Mouse (Mus musculus) midbrain, embryonic 13.5 days (tissue): Measurements from ENCODE around the gene Exd2. TPM values are rescaled to one million over a fixed set of nuclear protein-coding genes. Genes with fewer than 3 reads are reported as not detected.
A peak's percentile ranks its signal among the peaks of the same experiment; 100 is the strongest.
"Not testable (repeated sequence)": the region's sequence is repeated elsewhere in the genome, so short reads cannot be mapped to it uniquely, and the experiment has no call there.

Source experiments
- ATAC-seq: fragments of 200-750 bp; cut with Nextera tagmentation; 2 replicates; pipeline ENCODE4 v1.8.0; 2017; ENCODE audit warnings: mild to moderate bottlenecking, moderate TSS enrichment, moderate library complexity
- H3K27ac ChIP-seq: fragments of 300-500 bp; sonication (generic); 2 replicates; pipeline ENCODE4 v1.5.1; 2015; ENCODE audit warnings: inconsistent platforms, mild to moderate bottlenecking, moderate library complexity
- H3K27me3 ChIP-seq: fragments of 300-500 bp; sonication (generic); 2 replicates; pipeline ENCODE4 v1.6.1; 2015; ENCODE audit warnings: mild to moderate bottlenecking, inconsistent platforms
- H3K36me3 ChIP-seq: fragments of 300-500 bp; sonication (generic); 2 replicates; pipeline ENCODE4 v1.6.1; 2015; ENCODE audit warnings: mild to moderate bottlenecking, inconsistent platforms
- H3K4me1 ChIP-seq: fragments of 300-500 bp; sonication (generic); replicated peaks from 2 replicates; pipeline ENCODE4 v1.6.1; 2015; ENCODE audit warnings: inconsistent platforms
- H3K4me2 ChIP-seq: fragments of 300-500 bp; sonication (generic); replicated peaks from 2 replicates; pipeline ENCODE4 v1.6.1; 2015; ENCODE audit warnings: moderate library complexity, mild to moderate bottlenecking, inconsistent platforms
- H3K4me3 ChIP-seq: fragments of 300-500 bp; sonication (generic); replicated peaks from 2 replicates; pipeline ENCODE4 v1.5.1; 2015; ENCODE audit warnings: mild to moderate bottlenecking, inconsistent platforms
- H3K9ac ChIP-seq: fragments of 300-500 bp; sonication (generic); replicated peaks from 2 replicates; pipeline ENCODE4 v1.6.1; 2015; ENCODE audit warnings: mild to moderate bottlenecking, inconsistent platforms
- H3K9me3 ChIP-seq: fragments of 300-500 bp; sonication (generic); 2 replicates; pipeline ENCODE4 v1.6.1; 2016; ENCODE audit warnings: mild to moderate bottlenecking, inconsistent platforms
- WGBS: fragments of 180-500 bp; shearing (Covaris S2); methylation state at CpG from one replicate; pipeline ENCODE4 v1.1.7; 2015; 5-methylcytosine and 5-hydroxymethylcytosine counted together
- polyA plus RNA-seq: library from polyadenylated mRNA; unstranded; fragments of >200 nt; fragmentation: Nextera tagmentation; extraction: Ambion mirVana; gene quantifications from 2 replicates; pipeline ENCODE4 v1.2.1, GENCODE M21; 2015

The Exd2 gene
- polyA plus RNA-seq, 1 experiment from 2014 or later, result 58.4 TPM

DNA sequence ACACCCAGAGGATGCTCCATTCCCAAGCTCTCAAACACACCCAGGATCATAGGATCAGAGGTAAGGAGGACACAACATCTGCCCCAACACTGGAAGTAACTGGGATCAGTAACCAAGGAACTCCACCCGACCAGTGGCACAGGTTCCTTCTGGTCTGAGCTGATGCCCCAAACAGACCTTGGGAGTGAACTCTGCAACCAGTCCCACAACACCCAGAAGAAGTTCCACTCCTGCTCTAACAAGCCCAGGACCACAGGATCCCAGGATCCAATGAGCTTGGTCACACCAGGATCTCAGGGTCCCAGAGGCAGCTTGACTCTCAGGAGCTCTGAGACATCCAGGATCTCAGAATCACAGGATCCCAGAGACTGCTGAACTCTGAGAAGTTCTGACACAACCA is 9.4 kb upstream of the Exd2 start:
- 89% methylated on average over 1 of the region's 1 CpGs for WGBS
- ATAC-seq, result no peak
- no peaks in the 10 kb centered on the region for H3K9me3 ChIP-seq

GRCm38 (mm10) chr12:80458033-80458432 is 4.9 kb upstream of the Exd2 start:
- Histone ChIP-seq H3K4me2 (no peak overlapping the region), H3K9me3 (no peaks in the 10 kb centered on the region), H3K27me3 (no peaks in the 10 kb centered on the region), H3K27ac (no peak overlapping the region), H3K4me3 (no peak overlapping the region), H3K9ac (no peak overlapping the region), H3K36me3 (no peaks in the 10 kb centered on the region), H3K4me1 (no peaks in the 10 kb centered on the region)
- 73% methylated on average over 5 of the region's 5 CpGs for WGBS
- ATAC-seq, result no peak

More for the DNA sequence above, 9.4 kb upstream of the Exd2 start:
- no peak overlapping the region for H3K4me3 ChIP-seq
- no peak overlapping the region for H3K9ac ChIP-seq
- H3K27ac ChIP-seq, result no peak overlapping the region
- H3K4me2 ChIP-seq, result no peak overlapping the region
- H3K4me1 ChIP-seq, result no peaks in the 10 kb centered on the region
- no peaks in the 10 kb centered on the region for H3K36me3 ChIP-seq
- H3K27me3 ChIP-seq, result no peaks in the 10 kb centered on the region

DNA sequence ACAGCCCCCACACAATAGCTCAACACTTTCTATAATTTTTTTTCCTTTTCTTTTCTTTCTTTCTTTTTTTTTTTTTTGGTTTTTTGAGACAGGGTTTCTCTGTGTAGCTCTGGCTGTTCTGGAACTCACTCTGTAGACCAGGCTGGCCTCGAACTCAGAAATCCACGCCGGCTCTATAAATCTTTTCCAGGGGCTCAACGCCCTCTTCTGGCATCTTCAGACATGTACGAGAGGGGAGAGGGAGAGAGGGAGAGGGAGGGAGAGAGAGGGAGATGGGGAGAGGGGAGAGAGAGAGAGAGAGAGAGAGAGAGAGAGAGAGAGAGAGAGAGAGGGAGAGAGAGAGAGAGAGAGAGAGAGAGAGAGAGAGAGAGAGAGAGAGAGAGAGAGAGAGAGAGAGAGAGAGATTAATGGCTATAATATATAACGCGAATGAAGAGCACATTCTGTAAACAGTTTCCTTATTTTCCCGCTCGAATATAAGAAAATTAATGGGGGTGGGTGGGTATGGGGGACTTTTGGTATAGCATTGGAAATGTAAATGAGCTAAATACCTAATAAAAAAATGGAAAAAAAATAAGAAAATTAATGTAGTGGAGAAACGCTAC is 501 bp upstream of the Exd2 start:
- H3K27me3 ChIP-seq, H3K9me3 ChIP-seq, H3K36me3 ChIP-seq: not testable (repeated sequence)
- peak; percentile 10; the same call in 1 of the 2 replicates for ATAC-seq
- Histone ChIP-seq H3K4me2 (peak overlapping the region; percentile 92), H3K4me1 (peaks cover 16% of the 10 kb centered on the region), H3K9ac (peak overlapping the region; percentile 81; the same call in 1 of the 2 replicates), H3K4me3 (peak overlapping the region; percentile 92), H3K27ac (peak overlapping the region; percentile 72)
- WGBS, result 9% methylated on average over 10 of the region's 10 CpGs

GRCm38 (mm10) chr12:80463666-80464269 is 873 bp downstream of the Exd2 start:
- Histone ChIP-seq H3K9ac (peak overlapping the region; percentile 81), H3K27ac (peak overlapping the region; percentile 72; the same call in 1 of the 2 replicates), H3K36me3 (no peaks in the 10 kb centered on the region), H3K4me3 (peak overlapping the region; percentile 92), H3K4me1 (peaks cover 16% of the 10 kb centered on the region), H3K9me3 (no peaks in the 10 kb centered on the region), H3K4me2 (peak overlapping the region; percentile 92), H3K27me3 (no peaks in the 10 kb centered on the region)
- ATAC-seq, result no peak
- 6% methylated on average over 17 of the region's 17 CpGs for WGBS

DNA sequence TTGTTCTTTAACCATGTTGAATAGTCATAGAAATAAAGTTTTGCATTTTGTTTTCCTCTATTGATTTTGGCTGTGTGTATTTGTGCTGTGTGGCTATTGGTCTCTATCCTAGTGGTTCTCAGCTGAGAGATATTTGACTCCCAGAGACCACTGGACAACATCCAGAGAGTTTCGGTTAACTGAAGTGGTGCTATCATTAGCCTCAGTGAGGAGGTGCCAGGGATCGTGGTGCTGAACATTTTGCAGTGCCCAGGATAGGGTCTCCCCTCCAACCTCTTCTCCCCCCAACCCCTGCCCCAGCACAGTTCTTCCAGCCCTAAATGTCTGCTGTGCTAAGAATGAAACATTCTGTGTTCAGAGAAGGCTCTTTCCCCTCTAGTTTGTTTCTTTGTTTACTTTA is 7.3 kb downstream of the Exd2 start:
- H3K9me3 ChIP-seq, result no peaks in the 10 kb centered on the region
- no peak overlapping the region for H3K4me2 ChIP-seq
- peaks cover 2% of the 10 kb centered on the region; the same call in 1 of the 2 replicates for H3K4me1 ChIP-seq
- 100% methylated on average over 2 of the region's 2 CpGs for WGBS
- no peak overlapping the region for H3K4me3 ChIP-seq
- ATAC-seq, result no peak
- no peaks in the 10 kb centered on the region for H3K27me3 ChIP-seq
- H3K9ac ChIP-seq, result no peak overlapping the region
- no peaks in the 10 kb centered on the region for H3K36me3 ChIP-seq
- no peak overlapping the region for H3K27ac ChIP-seq

DNA sequence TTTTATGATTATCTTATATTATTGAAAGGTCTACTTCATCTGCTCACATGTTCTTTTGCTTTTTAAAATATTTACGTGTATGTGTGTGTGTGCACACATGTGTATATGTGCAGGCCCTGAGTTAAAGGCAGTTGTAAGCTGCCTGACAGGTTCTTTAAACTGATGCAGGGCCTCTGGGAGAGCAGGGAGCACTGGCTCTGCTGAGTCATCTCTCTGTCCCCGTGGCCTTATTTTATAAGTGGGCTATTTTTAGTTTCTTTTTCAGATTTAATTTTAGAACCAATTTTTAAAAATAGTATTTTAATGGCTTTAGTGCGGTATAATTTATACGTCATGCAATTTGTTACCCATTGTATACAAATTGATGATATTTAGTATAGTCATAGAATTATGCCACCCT is 9.0 kb downstream of the Exd2 start:
- Histone ChIP-seq H3K36me3 (peaks cover 5% of the 10 kb centered on the region; the same call in 1 of the 2 replicates), H3K4me2 (no peak overlapping the region), H3K27ac (no peak overlapping the region), H3K9ac (no peak overlapping the region), H3K4me1 (no peaks in the 10 kb centered on the region), H3K27me3 (no peaks in the 10 kb centered on the region), H3K4me3 (no peak overlapping the region), H3K9me3 (no peaks in the 10 kb centered on the region)
- ATAC-seq, result no peak
- WGBS, result 94% methylated on average over 4 of the region's 4 CpGs

DNA sequence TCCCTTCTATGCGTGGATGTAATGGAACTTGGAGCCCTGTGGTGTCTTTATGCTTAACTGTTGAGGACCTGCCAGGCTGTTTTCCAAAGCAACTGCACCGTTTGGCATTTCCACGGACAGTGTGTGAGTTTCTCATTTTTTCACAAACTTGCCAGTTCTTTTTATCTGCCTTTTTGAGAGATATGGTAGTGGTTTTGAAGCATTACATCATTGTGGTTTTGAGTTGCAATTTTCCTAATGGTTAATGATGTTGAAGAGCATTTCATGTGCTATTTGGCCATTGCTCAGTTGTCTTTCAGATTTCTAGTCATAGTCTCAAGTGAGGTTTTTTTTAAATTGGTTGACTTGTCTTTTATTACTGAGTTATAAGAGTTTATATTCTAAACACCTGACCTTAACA is 10.8 kb downstream of the Exd2 start:
- Histone ChIP-seq H3K36me3 (peaks cover 13% of the 10 kb centered on the region; the same call in 1 of the 2 replicates), H3K9ac (no peak overlapping the region), H3K9me3 (no peaks in the 10 kb centered on the region), H3K27ac (no peak overlapping the region), H3K4me1 (no peaks in the 10 kb centered on the region), H3K4me3 (no peak overlapping the region), H3K27me3 (no peaks in the 10 kb centered on the region), H3K4me2 (no peak overlapping the region)
- WGBS, result 87% methylated on average over 3 of the region's 3 CpGs
- ATAC-seq, result no peak

DNA sequence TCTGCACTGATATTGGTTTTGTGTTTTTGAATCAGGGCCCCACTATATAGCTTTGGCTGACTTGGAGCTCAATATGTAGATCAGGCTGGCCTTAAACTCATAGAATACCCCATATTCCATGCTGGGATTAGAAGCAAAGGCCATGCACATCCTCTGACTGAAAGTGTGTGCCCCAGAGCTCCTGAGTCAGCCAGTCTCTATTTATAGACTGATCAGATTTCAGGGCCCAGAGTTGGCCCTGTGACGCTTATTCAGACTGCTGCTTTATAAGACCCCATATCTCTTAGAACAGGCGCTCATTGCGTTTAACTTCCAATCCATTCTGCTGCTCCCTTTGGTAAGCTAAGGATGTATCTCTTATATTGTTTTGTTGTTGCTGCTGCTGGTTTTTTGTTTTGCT is 17.1 kb downstream of the Exd2 start:
- peaks cover 54% of the 10 kb centered on the region for H3K36me3 ChIP-seq
- no peak overlapping the region for H3K9ac ChIP-seq
- H3K4me3 ChIP-seq, result no peak overlapping the region
- ATAC-seq, result no peak
- 89% methylated on average over 3 of the region's 3 CpGs for WGBS
- H3K4me1 ChIP-seq, result no peaks in the 10 kb centered on the region
- H3K4me2 ChIP-seq, result no peak overlapping the region
- H3K27ac ChIP-seq, result no peak overlapping the region
- H3K9me3 ChIP-seq, result no peaks in the 10 kb centered on the region
- no peaks in the 10 kb centered on the region for H3K27me3 ChIP-seq

- Histone ChIP-seq H3K27me3 (no peaks in the 10 kb centered on the region), H3K4me2 (no peak overlapping the region), H3K4me1 (no peaks in the 10 kb centered on the region), H3K4me3 (no peak overlapping the region), H3K9ac (no peak overlapping the region), H3K36me3 (peaks cover 72% of the 10 kb centered on the region), H3K9me3 (no peaks in the 10 kb centered on the region), H3K27ac (no peak overlapping the region)
- 86% methylated on average over 3 of the region's 3 CpGs for WGBS
- no peak for ATAC-seq
These were observed 20.5 kb downstream of the Exd2 start for GRCm38 (mm10) chr12:80483397-80483796.

GRCm38 (mm10) chr12:80493311-80493710 is 30.4 kb downstream of the Exd2 start:
- no peak for ATAC-seq
- Histone ChIP-seq H3K9ac (no peak overlapping the region), H3K9me3 (no peaks in the 10 kb centered on the region), H3K4me3 (no peak overlapping the region), H3K27ac (no peak overlapping the region), H3K27me3 (no peaks in the 10 kb centered on the region), H3K4me2 (no peak overlapping the region), H3K36me3 (peaks cover 61% of the 10 kb centered on the region), H3K4me1 (no peaks in the 10 kb centered on the region)
- 93% methylated on average over 5 of the region's 5 CpGs for WGBS

DNA sequence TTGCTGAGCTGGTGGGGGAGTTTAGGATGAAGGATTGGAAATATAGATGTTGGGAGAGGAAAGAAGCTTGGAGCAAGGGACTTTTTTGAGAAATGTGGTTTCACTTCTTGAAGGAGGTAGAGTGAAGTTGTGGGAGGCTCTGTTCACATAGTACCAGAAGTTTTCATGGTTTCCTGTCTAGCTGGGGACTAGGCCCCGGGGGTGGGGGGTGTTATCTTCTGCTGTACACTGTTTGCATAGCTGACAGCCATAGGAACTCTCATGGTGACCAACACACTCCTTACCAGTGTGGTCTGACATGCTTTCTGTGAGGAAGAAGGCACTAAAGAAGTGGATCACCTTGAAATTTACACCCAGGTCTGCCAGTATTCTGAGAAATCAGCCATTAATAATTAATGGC is 32.8 kb downstream of the Exd2 start:
- Histone ChIP-seq H3K36me3 (peaks cover 40% of the 10 kb centered on the region), H3K9me3 (no peaks in the 10 kb centered on the region), H3K4me2 (no peak overlapping the region), H3K4me3 (no peak overlapping the region), H3K4me1 (0 out of 2 replicates have a peak, but pooled peaks cover 2% of the 10 kb centered on the region), H3K27me3 (no peaks in the 10 kb centered on the region), H3K27ac (no peak overlapping the region), H3K9ac (no peak overlapping the region)
- WGBS, result 83% methylated on average over 1 of the region's 1 CpGs
- no peak for ATAC-seq

- Histone ChIP-seq H3K27me3 (no peaks in the 10 kb centered on the region), H3K4me3 (no peak overlapping the region), H3K4me2 (no peak overlapping the region), H3K9me3 (no peaks in the 10 kb centered on the region), H3K9ac (no peak overlapping the region), H3K4me1 (0 out of 2 replicates have a peak, but pooled peaks cover 3% of the 10 kb centered on the region), H3K36me3 (peaks cover 20% of the 10 kb centered on the region), H3K27ac (no peak overlapping the region)
- WGBS, result 51% methylated on average over 4 of the region's 4 CpGs
- no peak for ATAC-seq
These were observed 35.5 kb downstream of the Exd2 start for GRCm38 (mm10) chr12:80498356-80498755.
